Comparison of ENCODE assay signal across 26 mouse cellular contexts in the genomic region with DNA sequence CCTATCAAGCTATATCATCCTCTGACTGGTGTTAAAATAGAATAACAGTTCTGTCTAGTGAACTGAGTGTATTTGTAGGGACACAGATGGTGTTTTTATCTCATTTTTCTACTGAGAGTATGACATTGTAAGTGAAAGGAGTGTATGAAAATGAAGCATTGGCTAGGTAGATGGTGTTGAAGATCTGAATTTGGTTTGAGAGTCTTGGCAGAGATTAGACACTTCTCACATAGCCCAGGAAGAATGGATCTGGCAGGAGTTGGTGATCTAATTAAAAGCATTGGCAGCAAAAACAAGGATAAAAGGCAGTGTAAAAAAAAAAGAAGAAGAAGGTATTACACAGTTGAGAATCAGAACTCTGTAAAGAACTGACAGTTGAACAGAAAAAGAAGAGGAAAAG.
A peak's percentile ranks its signal among the peaks of the same experiment; 100 is the strongest.
DNase-seq lines count a peak whose midpoint lies in the region; ATAC-seq lines count a peak whose summit lies in the region.
"Had no signal": no experiment of that assay in that cellular context is flagged by ENCODE, and none has a peak within 500 bp of the region (broad histone marks: within the 10 kb centered on the region; RNA-seq: fewer than 3 reads in every experiment).

No protein-coding gene starts in this region.

- H3K4me3 ChIP-seq in forebrain, embryonic 13.5 days: no peak overlapping the region
- no peak overlapping the region for H3K4me3 ChIP-seq in forebrain, embryonic 10.5 days
- H3K4me3 ChIP-seq in forebrain, embryonic 16.5 days (replicated peaks; ENCODE audit: low read length): no peak overlapping the region
- H3K4me3 ChIP-seq: embryonic facial prominence, embryonic 15.5 days; heart, embryonic 10.5 days; hindbrain, embryonic 15.5 days; limb, embryonic 12.5 days; liver, embryonic 12.5 days; midbrain, embryonic 12.5 days had no signal

- no peak overlapping the region for H3K27ac ChIP-seq in forebrain, embryonic 13.5 days
- no peak overlapping the region for H3K27ac ChIP-seq in forebrain, embryonic 10.5 days
- no peak overlapping the region for H3K27ac ChIP-seq in forebrain, embryonic 16.5 days (ENCODE audit: low read length)
- H3K27ac ChIP-seq: embryonic facial prominence, embryonic 15.5 days; heart, embryonic 10.5 days; hindbrain, embryonic 15.5 days; limb, embryonic 12.5 days; liver, embryonic 12.5 days; midbrain, embryonic 12.5 days had no signal

- H3K36me3 ChIP-seq in forebrain, embryonic 13.5 days (ENCODE audit: poor library complexity, severe bottlenecking): no peaks in the 10 kb centered on the region
- no peaks in the 10 kb centered on the region for H3K36me3 ChIP-seq in forebrain, embryonic 10.5 days (replicated peaks)
- H3K36me3 ChIP-seq in forebrain, embryonic 16.5 days (ENCODE audit: control insufficient read depth, insufficient read depth): no peaks in the 10 kb centered on the region
- H3K36me3 ChIP-seq: embryonic facial prominence, embryonic 15.5 days; heart, embryonic 10.5 days; hindbrain, embryonic 15.5 days; limb, embryonic 12.5 days; liver, embryonic 12.5 days; midbrain, embryonic 12.5 days had no signal

- H3K27me3 ChIP-seq in forebrain, embryonic 13.5 days: no peaks in the 10 kb centered on the region
- H3K27me3 ChIP-seq in forebrain, embryonic 10.5 days (ENCODE audit: poor library complexity, severe bottlenecking): no peaks in the 10 kb centered on the region
- no peaks in the 10 kb centered on the region for H3K27me3 ChIP-seq in forebrain, embryonic 16.5 days (replicated peaks; ENCODE audit: control insufficient read depth, insufficient read depth, low read length)
- H3K27me3 ChIP-seq: embryonic facial prominence, embryonic 15.5 days; hindbrain, embryonic 15.5 days; limb, embryonic 12.5 days; liver, embryonic 12.5 days; midbrain, embryonic 12.5 days had no signal

- no peaks in the 10 kb centered on the region for H3K4me1 ChIP-seq in forebrain, embryonic 13.5 days
- H3K4me1 ChIP-seq in forebrain, embryonic 10.5 days: no peaks in the 10 kb centered on the region
- H3K4me1 ChIP-seq in forebrain, embryonic 16.5 days (replicated peaks; ENCODE audit: control insufficient read depth, insufficient read depth, low read length): no peaks in the 10 kb centered on the region
- H3K4me1 ChIP-seq: embryonic facial prominence, embryonic 15.5 days; heart, embryonic 10.5 days; hindbrain, embryonic 15.5 days; limb, embryonic 12.5 days; liver, embryonic 12.5 days; midbrain, embryonic 12.5 days had no signal

- no peak overlapping the region for H3K9ac ChIP-seq in forebrain, embryonic 13.5 days
- H3K9ac ChIP-seq in forebrain, embryonic 16.5 days (replicated peaks; ENCODE audit: low read depth, low read length): no peak overlapping the region
- H3K9ac ChIP-seq: embryonic facial prominence, embryonic 15.5 days; hindbrain, embryonic 15.5 days; limb, embryonic 12.5 days; liver, embryonic 12.5 days; midbrain, embryonic 12.5 days had no signal

- ATAC-seq in forebrain, embryonic 13.5 days: peak; percentile 75
- ATAC-seq in forebrain, embryonic 16.5 days: peak; percentile 91
- ATAC-seq: CD4-positive, CD25-positive, alpha-beta regulatory T cell, adult 4 months; intestine, embryonic 16.5 days; liver, embryonic 12.5 days had no signal

- H3K9me3 ChIP-seq in forebrain, embryonic 13.5 days (replicated peaks): no peaks in the 10 kb centered on the region
- no peaks in the 10 kb centered on the region for H3K9me3 ChIP-seq in forebrain, embryonic 10.5 days
- H3K9me3 ChIP-seq in forebrain, embryonic 16.5 days (ENCODE audit: control insufficient read depth, low read length): no peaks in the 10 kb centered on the region
- H3K9me3 ChIP-seq: embryonic facial prominence, embryonic 15.5 days; heart, embryonic 10.5 days; hindbrain, embryonic 15.5 days; limb, embryonic 12.5 days; liver, embryonic 12.5 days; midbrain, embryonic 12.5 days had no signal

- DNase-seq in forebrain, embryonic 10.5 days (ENCODE audit: extremely low spot score, low spot score): no peak
- DNase-seq in layer of hippocampus, adult 9-10 months (ENCODE audit: low spot score): peak; percentile 0
- DNase-seq in layer of hippocampus, postnatal 36 days: no peak
- peak; percentile 25 for DNase-seq in Muller cell, postnatal 12 days (ENCODE audit: inconsistent ontology term)
- no peak for DNase-seq in liver
- DNase-seq: adrenal gland, postnatal 25 days; cerebellum, adult 11-12 months; gastrocnemius, postnatal 10 days; heart, postnatal 4 days; kidney, adult 9 months; kidney, postnatal 14 days; lung, adult 18-20 months; lung, postnatal 10 days; right cerebral cortex, postnatal 25 days; spleen, adult 18-20 months; thymus, postnatal 14 days had no signal

- H3K4me2 ChIP-seq in forebrain, embryonic 13.5 days: no peak overlapping the region
- H3K4me2 ChIP-seq in forebrain, embryonic 16.5 days (ENCODE audit: low read length): no peak overlapping the region
- H3K4me2 ChIP-seq: embryonic facial prominence, embryonic 15.5 days; hindbrain, embryonic 15.5 days; limb, embryonic 12.5 days; liver, embryonic 12.5 days; midbrain, embryonic 12.5 days had no signal

Comparison
In these comparisons a context has a peak if more than half of its experiments do, and no peak if none do; other contexts are left out.
1. DNase-seq: peak in layer of hippocampus, adult 9-10 months (single experiment) and Muller cell, postnatal 12 days (single experiment); none in forebrain, embryonic 10.5 days (single experiment), layer of hippocampus, postnatal 36 days (0 of 2) and liver (single experiment).